Mouse (Mus musculus) liver, adult 10 weeks (tissue): ENCODE measurements around the gene Clca4b. TPM values are rescaled to one million over a fixed set of nuclear protein-coding genes. Genes with fewer than 3 reads are reported as not detected.

Experiments
- polyA plus RNA-seq: library from polyadenylated mRNA; stranded (reverse); fragments of 350-450 nt; fragmentation: Illumina TruSeq; extraction: RNeasy Lipid Tissue Mini Kit (QIAGEN cat#74804); gene quantifications from one replicate; pipeline ENCODE4 v1.2.3, GENCODE M21; 2014; ENCODE audit warnings: low read depth, low replicate concordance

Clca4b gene
- polyA plus RNA-seq: 0.40 TPM

GRCm38 (mm10) chr3:144932335-144932734 is at the start of gene Clca4b:
Gene Clca4b (minus strand): TSS chr3:144932529.

GRCm38 (mm10) chr3:144974945-144975344 is 42.6 kb upstream of the Clca4b start, which contains the start of gene Clca4a:
Gene Clca4a (minus strand): TSS chr3:144975045.

Other genes starting within 250 kb of the Clca4b start
- gene Sh3glb1, start 212.2 kb downstream of the Clca4b start, polyA plus RNA-seq: 98.6 TPM
- gene Clca3a1, start 171.6 kb downstream of the Clca4b start, polyA plus RNA-seq: 6.0 TPM
- gene Clca3a2, start 113.0 kb downstream of the Clca4b start, polyA plus RNA-seq: not detected
- gene Clca3b, start 83.2 kb downstream of the Clca4b start, polyA plus RNA-seq: not detected
- gene Clca4a, start 42.5 kb upstream of the Clca4b start, polyA plus RNA-seq: not detected
- gene Clca1, start 100.2 kb upstream of the Clca4b start, polyA plus RNA-seq: not detected
- gene Clca2, start 166.9 kb upstream of the Clca4b start, polyA plus RNA-seq: 0.08 TPM
- gene Odf2l, start 186.1 kb upstream of the Clca4b start, polyA plus RNA-seq: 25.8 TPM